Mouse (Mus musculus) spleen, adult 2 months (tissue): ENCODE measurements around the gene Cars2. TPM values are rescaled to one million over a fixed set of nuclear protein-coding genes. Genes with fewer than 3 reads are reported as not detected.

Source experiments
- DNase-seq, 2 experiments: peaks; one replicate each; pipeline versions ENCODE4 v3.0.0 to v3.0.0-alpha.2; 2012 to 2021; ENCODE audit warnings: low spot score in 2 of 2, low read depth in 1 of 2
- H3K27ac ChIP-seq: fragments of 200-500 bp; 2 replicates; pipeline ENCODE4 v1.5.1; 2012; ENCODE audit warnings: low read length, inconsistent platforms; ENCODE audit not compliant: insufficient read depth
- H3K27me3 ChIP-seq: fragments of 200-500 bp; 2 replicates; pipeline ENCODE4 v1.6.1; 2012; ENCODE audit warnings: mild to moderate bottlenecking, moderate library complexity, low read length, inconsistent platforms; ENCODE audit not compliant: control insufficient read depth, insufficient read depth
- H3K36me3 ChIP-seq: fragments of 200-500 bp; 2 replicates; pipeline ENCODE4 v1.6.1; 2012; ENCODE audit warnings: mild to moderate bottlenecking, low read length, inconsistent platforms; ENCODE audit not compliant: control insufficient read depth, insufficient read depth
- H3K4me1 ChIP-seq: fragments of 200-500 bp; 2 replicates; pipeline ENCODE4 v1.6.1; 2011; ENCODE audit warnings: inconsistent platforms; ENCODE audit not compliant: control insufficient read depth, insufficient read depth, insufficient read length
- H3K4me3 ChIP-seq: fragments of 200-500 bp; 2 replicates; pipeline ENCODE4 v1.5.1; 2011; ENCODE audit warnings: mild to moderate bottlenecking, inconsistent platforms; ENCODE audit not compliant: insufficient read depth, insufficient read length; ENCODE audit errors: extremely low read depth
- CTCF ChIP-seq: fragments of 200-500 bp; IDR thresholded peaks from 2 replicates; pipeline ENCODE4 v1.5.1; 2011; ENCODE audit warnings: mild to moderate bottlenecking, inconsistent platforms; ENCODE audit not compliant: insufficient read depth, insufficient read length, insufficient replicate concordance; ENCODE audit errors: extremely low read depth
- POLR2A ChIP-seq: fragments of 200-500 bp; IDR thresholded peaks from 2 replicates; pipeline ENCODE4 v1.6.1; 2011; ENCODE audit warnings: low read depth, low read length, inconsistent platforms
- WGBS: fragments of 180-500 bp; shearing (Covaris S2); methylation state at CpG from one replicate; pipeline ENCODE4 v1.1.7; 2018; 5-methylcytosine and 5-hydroxymethylcytosine counted together
- polyA plus RNA-seq: library from polyadenylated mRNA; depleted of rRNA; stranded (reverse); fragments of >200 nt; gene quantifications from 2 replicates; pipeline ENCODE4 v1.2.3, GENCODE M21; 2012

The Cars2 gene
- polyA plus RNA-seq, 1 experiment = 29.8 TPM

- Histone ChIP-seq H3K27ac (peak overlapping the region; percentile 69), H3K27me3 (peaks cover 2% of the 10 kb centered on the region), H3K36me3 (no peaks in the 10 kb centered on the region), H3K4me1 (peaks cover 2% of the 10 kb centered on the region; the same call in 1 of the 2 replicates), H3K4me3 (peak overlapping the region; percentile 68)
- no peak for DNase-seq
- 30% methylated on average over 24 of the region's 24 CpGs for WGBS
- TF ChIP-seq CTCF (no peak), POLR2A (no peak)
These were observed 74.0 kb downstream of the Cars2 start for GRCm38 (mm10) chr8:11476338-11477177.

GRCm38 (mm10) chr8:11475876-11476275 is 74.7 kb downstream of the Cars2 start:
- Histone ChIP-seq H3K27ac (no peak overlapping the region), H3K27me3 (peaks cover 2% of the 10 kb centered on the region)
- WGBS = 65% methylated on average over 2 of the region's 2 CpGs

GRCm38 (mm10) chr8:11475397-11475796 is 75.2 kb downstream of the Cars2 start:
- 51% methylated on average over 9 of the region's 10 CpGs for WGBS
- H3K4me3 ChIP-seq = no peak overlapping the region
- H3K27me3 ChIP-seq = peaks cover 2% of the 10 kb centered on the region
- TF ChIP-seq CTCF = no peak
- no peak for TF ChIP-seq POLR2A
- H3K4me1 ChIP-seq = peaks cover 2% of the 10 kb centered on the region; the same call in 1 of the 2 replicates
- no peak for DNase-seq
- no peak overlapping the region for H3K27ac ChIP-seq
- no peaks in the 10 kb centered on the region for H3K36me3 ChIP-seq

More at GRCm38 (mm10) chr8:11475876-11476275, 74.7 kb downstream of the Cars2 start:
- no peak for DNase-seq
- no peaks in the 10 kb centered on the region for H3K36me3 ChIP-seq
- no peak overlapping the region for H3K4me3 ChIP-seq
- peaks cover 2% of the 10 kb centered on the region; the same call in 1 of the 2 replicates for H3K4me1 ChIP-seq
- TF ChIP-seq POLR2A = no peak
- TF ChIP-seq CTCF = no peak

- no peak for DNase-seq
- peaks cover 2% of the 10 kb centered on the region for H3K27me3 ChIP-seq
These were observed 77.5 kb downstream of the Cars2 start for GRCm38 (mm10) chr8:11473072-11473471.

GRCm38 (mm10) chr8:11471309-11471708 is 79.3 kb downstream of the Cars2 start:
- no peaks in the 10 kb centered on the region for H3K36me3 ChIP-seq
- 30% methylated on average over 8 of the region's 8 CpGs for WGBS
- DNase-seq = no peak

More at GRCm38 (mm10) chr8:11473072-11473471, 77.5 kb downstream of the Cars2 start:
- TF ChIP-seq CTCF (no peak), POLR2A (no peak)
- H3K36me3 ChIP-seq = no peaks in the 10 kb centered on the region
- H3K27ac ChIP-seq = no peak overlapping the region
- H3K4me1 ChIP-seq = peaks cover 2% of the 10 kb centered on the region; the same call in 1 of the 2 replicates
- 72% methylated on average over 4 of the region's 4 CpGs for WGBS
- no peak overlapping the region for H3K4me3 ChIP-seq

GRCm38 (mm10) chr8:11470694-11471093 is 79.9 kb downstream of the Cars2 start:
- DNase-seq = no peak
- Histone ChIP-seq H3K27me3 (no peaks in the 10 kb centered on the region; the same call in 1 of the 2 replicates), H3K27ac (no peak overlapping the region), H3K4me3 (no peak overlapping the region), H3K36me3 (no peaks in the 10 kb centered on the region), H3K4me1 (no peaks in the 10 kb centered on the region)
- TF ChIP-seq CTCF (no peak), POLR2A (no peak)
- WGBS = 85% methylated on average over 7 of the region's 7 CpGs

More at GRCm38 (mm10) chr8:11471309-11471708, 79.3 kb downstream of the Cars2 start:
- no peak overlapping the region for H3K4me3 ChIP-seq
- H3K27ac ChIP-seq = no peak overlapping the region
- no peak for TF ChIP-seq CTCF
- no peak for TF ChIP-seq POLR2A
- peaks cover under 1% of the 10 kb centered on the region for H3K27me3 ChIP-seq
- no peaks in the 10 kb centered on the region for H3K4me1 ChIP-seq
